Mouse (Mus musculus) forebrain, embryonic 15.5 days (tissue): ENCODE results near the gene Stard3. TPM values are rescaled to one million over a fixed set of nuclear protein-coding genes. Genes with fewer than 3 reads are reported as not detected.
A peak's percentile ranks its signal among the peaks of the same experiment; 100 is the strongest.

ENCODE experiments used
- ATAC-seq: fragments of 200-750 bp; cut with Nextera tagmentation; replicated peaks from 2 replicates; pipeline ENCODE4 v1.8.0; 2017; ENCODE audit warnings: mild to moderate bottlenecking, moderate TSS enrichment, moderate library complexity
- H3K27ac ChIP-seq: fragments of 300-500 bp; sonication (generic); replicated peaks from 2 replicates; pipeline ENCODE4 v1.5.1; 2015; ENCODE audit warnings: mild to moderate bottlenecking, inconsistent platforms
- H3K27me3 ChIP-seq: fragments of 300-500 bp; sonication (generic); 2 replicates; pipeline ENCODE4 v1.6.1; 2015; ENCODE audit warnings: inconsistent platforms
- H3K36me3 ChIP-seq: fragments of 300-500 bp; sonication (generic); 2 replicates; pipeline ENCODE4 v1.6.1; 2015; ENCODE audit warnings: mild to moderate bottlenecking, inconsistent platforms
- H3K4me1 ChIP-seq: fragments of 300-500 bp; sonication (generic); 2 replicates; pipeline ENCODE4 v1.6.1; 2015; ENCODE audit warnings: inconsistent platforms
- H3K4me2 ChIP-seq: fragments of 300-500 bp; sonication (generic); replicated peaks from 2 replicates; pipeline ENCODE4 v1.6.1; 2015; ENCODE audit warnings: mild to moderate bottlenecking, inconsistent platforms
- H3K4me3 ChIP-seq: fragments of 300-500 bp; sonication (generic); 2 replicates; pipeline ENCODE4 v1.5.1; 2015; ENCODE audit warnings: mild to moderate bottlenecking, inconsistent platforms
- H3K9ac ChIP-seq: fragments of 300-500 bp; sonication (generic); replicated peaks from 2 replicates; pipeline ENCODE4 v1.6.1; 2015; ENCODE audit warnings: mild to moderate bottlenecking, inconsistent platforms
- H3K9me3 ChIP-seq: fragments of 300-500 bp; sonication (generic); 2 replicates; pipeline ENCODE4 v1.6.1; 2016; ENCODE audit warnings: inconsistent platforms
- WGBS: fragments of 180-500 bp; shearing (Covaris S2); methylation state at CpG from one replicate; pipeline ENCODE4 v1.1.7; 2015; ENCODE audit warnings: mixed read lengths; 5-methylcytosine and 5-hydroxymethylcytosine counted together
- polyA plus RNA-seq: library from polyadenylated mRNA; unstranded; fragments of >200 nt; fragmentation: Nextera tagmentation; extraction: Ambion mirVana; gene quantifications from 2 replicates; pipeline ENCODE4 v1.2.1, GENCODE M21; 2015

Gene Stard3
- polyA plus RNA-seq, 1 experiment from 2014 or later = 53.2 TPM

DNA sequence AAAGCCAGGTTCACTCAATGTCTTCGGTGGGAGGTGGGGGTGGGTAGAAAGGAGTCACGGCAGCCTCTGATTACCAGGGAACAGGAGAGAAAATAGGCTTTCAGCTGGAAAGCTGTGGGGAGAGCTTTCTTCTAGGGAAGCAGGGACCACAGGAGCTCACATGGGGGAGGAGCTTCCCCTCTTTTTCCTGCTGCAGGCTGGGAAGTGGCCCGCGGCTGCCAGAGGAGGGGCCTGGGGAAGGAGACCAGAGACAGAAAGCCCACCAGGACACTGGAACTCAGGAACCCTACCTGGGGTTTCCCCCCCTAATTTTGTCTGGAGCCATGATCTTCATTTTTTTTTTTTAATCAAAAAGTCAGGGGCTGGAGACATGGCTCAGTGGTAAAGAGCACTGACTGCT lies 17.6 kb upstream of the Stard3 start:
- peaks cover 29% of the 10 kb centered on the region for H3K27me3 ChIP-seq
- H3K4me1 ChIP-seq = peaks cover 61% of the 10 kb centered on the region
- no peak for ATAC-seq
- no peaks in the 10 kb centered on the region for H3K9me3 ChIP-seq
- H3K36me3 ChIP-seq = no peaks in the 10 kb centered on the region
- 14% methylated on average over 2 of the region's 4 CpGs for WGBS
- H3K9ac ChIP-seq = no peak overlapping the region
- no peak overlapping the region for H3K4me2 ChIP-seq
- peak overlapping the region; percentile 98 for H3K27ac ChIP-seq
- no peak overlapping the region for H3K4me3 ChIP-seq

- H3K9ac ChIP-seq = no peak overlapping the region
- no peak for ATAC-seq
Observed at GRCm38 (mm10) chr11:98341174-98341573, 17.0 kb upstream of the Stard3 start.

DNA sequence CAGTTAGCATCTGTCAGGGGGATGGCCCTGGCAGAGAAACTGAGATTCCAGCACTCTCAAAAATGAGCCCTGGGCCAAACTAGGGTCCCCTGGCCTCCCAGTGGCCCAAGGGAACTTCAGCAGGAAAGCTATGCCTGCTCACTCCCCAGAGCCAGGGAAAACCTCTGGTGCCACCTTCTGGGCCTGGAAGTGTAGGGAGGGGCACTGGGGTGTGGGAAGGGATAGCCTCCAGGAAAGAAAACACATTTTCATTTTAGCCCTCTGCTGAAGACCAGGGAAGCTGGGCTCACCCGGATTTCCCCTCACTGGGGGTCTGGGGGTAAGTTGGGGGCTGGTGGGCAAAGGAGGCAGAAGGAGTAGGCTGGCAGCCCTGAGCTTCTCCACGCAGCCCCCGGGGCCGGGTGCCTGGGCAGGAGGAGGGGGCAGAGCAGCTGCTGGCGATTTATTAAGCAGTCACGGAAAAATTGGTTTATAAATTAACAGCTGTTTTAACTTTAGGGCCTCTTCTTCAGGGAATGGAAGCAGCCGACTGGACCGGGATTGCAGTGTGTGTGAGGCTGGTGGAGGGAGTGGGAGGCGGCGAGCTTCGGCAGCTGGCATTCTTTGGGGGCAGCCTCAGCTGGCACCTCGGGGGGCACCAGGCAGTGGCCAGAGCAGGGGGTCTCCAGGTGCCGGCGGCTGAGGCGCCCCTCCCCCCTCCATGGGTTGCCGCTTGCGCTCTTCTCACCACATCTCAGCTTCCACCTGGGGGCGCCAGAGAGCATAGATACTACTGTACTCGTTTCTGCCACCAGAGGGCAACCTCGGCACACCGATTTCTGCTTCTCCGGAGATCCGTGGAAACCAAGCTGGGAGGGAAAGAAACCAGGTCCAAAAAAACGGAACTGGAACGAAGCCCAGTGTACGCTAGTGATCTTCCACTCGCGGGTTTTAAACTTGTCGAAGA lies 15.9 kb upstream of the Stard3 start:
- H3K9ac ChIP-seq = peak overlapping the region; percentile 32
- peaks cover 26% of the 10 kb centered on the region for H3K27me3 ChIP-seq
- H3K4me2 ChIP-seq = peak overlapping the region; percentile 60
- H3K9me3 ChIP-seq = no peaks in the 10 kb centered on the region
- no peaks in the 10 kb centered on the region for H3K36me3 ChIP-seq
- ATAC-seq = peak; percentile 23
- peak overlapping the region; percentile 36 for H3K4me3 ChIP-seq
- H3K4me1 ChIP-seq = peaks cover 58% of the 10 kb centered on the region
- 2% methylated on average over 29 of the region's 29 CpGs for WGBS
- H3K27ac ChIP-seq = peak overlapping the region; percentile 69

More at GRCm38 (mm10) chr11:98341174-98341573, 17.0 kb upstream of the Stard3 start:
- no peak overlapping the region for H3K4me3 ChIP-seq
- no peaks in the 10 kb centered on the region for H3K9me3 ChIP-seq
- no peaks in the 10 kb centered on the region for H3K36me3 ChIP-seq
- no peak overlapping the region for H3K4me2 ChIP-seq
- H3K27ac ChIP-seq = peak overlapping the region; percentile 69
- peaks cover 56% of the 10 kb centered on the region for H3K4me1 ChIP-seq
- H3K27me3 ChIP-seq = peaks cover 26% of the 10 kb centered on the region
- 63% methylated on average over 4 of the region's 4 CpGs for WGBS

DNA sequence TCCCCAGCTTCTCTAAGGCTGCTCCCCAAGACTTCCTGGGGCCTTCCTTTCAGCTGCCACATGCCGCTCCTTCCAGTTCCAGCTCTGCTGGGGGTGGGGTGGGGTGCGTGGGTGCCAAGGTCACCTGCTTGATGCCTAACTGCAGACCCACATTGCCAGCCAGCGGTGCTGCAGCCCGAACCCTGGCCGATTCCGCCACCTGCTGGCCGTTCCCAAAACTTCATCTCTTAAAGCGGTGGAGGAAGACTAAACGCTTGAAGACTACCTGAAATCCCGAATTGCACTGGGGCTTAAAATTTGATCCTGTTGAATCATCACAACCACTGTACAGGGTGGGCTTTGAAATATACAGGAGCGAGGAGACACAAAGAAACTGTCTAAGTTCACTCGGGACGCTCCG lies 12.9 kb upstream of the Stard3 start:
- Histone ChIP-seq H3K27ac (no peak overlapping the region), H3K27me3 (peaks cover 48% of the 10 kb centered on the region), H3K4me1 (peaks cover 52% of the 10 kb centered on the region), H3K36me3 (no peaks in the 10 kb centered on the region), H3K4me3 (peak overlapping the region; percentile 25), H3K9me3 (no peaks in the 10 kb centered on the region), H3K4me2 (peak overlapping the region; percentile 39), H3K9ac (no peak overlapping the region)
- under 1% methylated on average over 14 of the region's 14 CpGs for WGBS
- ATAC-seq = no peak

- Histone ChIP-seq H3K9me3 (no peaks in the 10 kb centered on the region), H3K36me3 (no peaks in the 10 kb centered on the region), H3K9ac (no peak overlapping the region), H3K4me2 (no peak overlapping the region), H3K27ac (no peak overlapping the region), H3K4me3 (no peak overlapping the region), H3K4me1 (peaks cover 46% of the 10 kb centered on the region), H3K27me3 (peaks cover 55% of the 10 kb centered on the region)
- 7% methylated on average over 9 of the region's 9 CpGs for WGBS
- no peak for ATAC-seq
Observed at GRCm38 (mm10) chr11:98346168-98346567, 12.0 kb upstream of the Stard3 start.

- peak; percentile 18 for ATAC-seq
- peaks cover 35% of the 10 kb centered on the region for H3K4me1 ChIP-seq
- H3K4me3 ChIP-seq = peak overlapping the region; percentile 54
- WGBS = 2% methylated on average over 9 of the region's 12 CpGs
- no peaks in the 10 kb centered on the region for H3K36me3 ChIP-seq
- peak overlapping the region; percentile 91 for H3K4me2 ChIP-seq
- peaks cover 56% of the 10 kb centered on the region for H3K27me3 ChIP-seq
- no peak overlapping the region for H3K9ac ChIP-seq
- H3K27ac ChIP-seq = no peak overlapping the region
- no peaks in the 10 kb centered on the region for H3K9me3 ChIP-seq
Observed at GRCm38 (mm10) chr11:98347385-98348082, 10.6 kb upstream of the Stard3 start.

DNA sequence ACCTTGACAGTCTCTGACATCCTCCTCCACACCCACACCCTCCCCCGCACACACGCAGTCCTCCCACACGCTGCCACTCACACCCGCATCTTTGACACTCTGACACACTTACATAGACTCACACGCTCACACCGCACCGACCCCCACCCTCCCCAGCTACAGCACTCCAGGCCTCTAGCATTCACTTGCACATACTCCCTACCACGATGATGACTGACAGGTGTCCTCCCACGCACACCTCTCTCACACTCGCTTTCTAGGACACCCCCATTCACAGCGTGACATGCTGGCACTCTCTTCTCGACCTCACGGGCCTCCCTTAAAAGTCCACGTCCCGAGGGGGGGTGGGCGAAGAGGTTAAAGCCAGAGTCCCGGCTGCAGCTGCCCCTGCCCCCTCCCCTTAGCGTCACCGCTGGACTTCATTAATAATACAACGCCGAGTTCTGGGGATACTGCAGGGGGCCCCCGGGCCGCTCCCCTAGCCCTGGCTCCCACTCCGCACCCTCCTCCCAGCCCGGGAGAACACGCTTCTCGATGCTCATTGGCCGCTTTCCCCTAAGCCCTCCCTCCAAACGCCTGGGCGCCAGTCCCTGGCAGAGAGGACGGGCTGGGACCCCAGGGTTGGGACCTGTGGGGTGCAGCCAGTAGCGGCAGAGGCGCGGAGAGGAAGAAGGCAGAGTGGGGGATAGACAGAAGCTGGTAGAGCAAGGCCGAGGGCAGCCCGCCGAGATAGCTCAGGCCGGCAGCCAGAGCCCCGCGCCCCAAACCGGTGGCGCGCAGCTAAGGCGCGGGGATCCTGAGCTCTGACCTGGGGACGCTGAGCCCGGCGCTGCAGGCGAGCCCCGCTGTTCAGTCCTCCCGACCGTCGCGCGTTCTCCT lies 9.8 kb upstream of the Stard3 start, which contains the start of gene Ppp1r1b:
Ppp1r1b (plus strand) TSS at position 322 of the 879 bp plus-strand sequence.
- peak within 1 kb of the TSS; percentile 54 for H3K4me3 ChIP-seq
- H3K9me3 ChIP-seq = no peaks in the 10 kb centered on the region
- WGBS = under 1% methylated on average over 54 of the region's 55 CpGs
- H3K4me1 ChIP-seq = peaks cover 30% of the 10 kb centered on the region
- H3K27ac ChIP-seq = no peak within 1 kb of the TSS
- H3K27me3 ChIP-seq = peaks cover 59% of the 10 kb centered on the region
- no peaks in the 10 kb centered on the region for H3K36me3 ChIP-seq
- H3K9ac ChIP-seq = peak within 1 kb of the TSS; percentile 58
- peak within 1 kb of the TSS; percentile 91 for H3K4me2 ChIP-seq
- ATAC-seq = peak; percentile 78

DNA sequence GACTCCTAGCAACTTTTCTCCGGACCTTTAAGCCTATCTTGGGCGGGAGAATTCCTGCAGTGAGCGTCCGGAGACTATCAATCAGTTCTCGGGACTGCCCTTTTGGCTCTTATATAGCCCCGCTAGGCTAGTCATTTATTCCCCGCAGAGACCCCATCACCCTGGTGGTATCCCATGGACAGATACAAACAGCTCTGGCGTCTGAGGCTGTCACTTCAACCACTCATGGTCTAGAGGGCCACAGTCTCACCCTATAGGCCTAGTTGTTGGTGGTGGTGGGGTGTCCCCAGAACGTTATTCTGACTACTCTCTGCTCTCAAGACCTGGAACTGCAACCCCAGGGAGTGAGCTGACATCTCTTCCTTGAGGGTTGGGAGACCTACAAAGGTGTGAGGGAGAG lies 8.9 kb upstream of the Stard3 start:
- Histone ChIP-seq H3K27ac (no peak overlapping the region), H3K4me1 (peaks cover 30% of the 10 kb centered on the region), H3K27me3 (peaks cover 59% of the 10 kb centered on the region), H3K36me3 (no peaks in the 10 kb centered on the region), H3K9ac (peak overlapping the region; percentile 58), H3K4me2 (peak overlapping the region; percentile 91), H3K9me3 (no peaks in the 10 kb centered on the region), H3K4me3 (peak overlapping the region; percentile 54)
- ATAC-seq = no peak
- WGBS = 8% methylated on average over 9 of the region's 9 CpGs

DNA sequence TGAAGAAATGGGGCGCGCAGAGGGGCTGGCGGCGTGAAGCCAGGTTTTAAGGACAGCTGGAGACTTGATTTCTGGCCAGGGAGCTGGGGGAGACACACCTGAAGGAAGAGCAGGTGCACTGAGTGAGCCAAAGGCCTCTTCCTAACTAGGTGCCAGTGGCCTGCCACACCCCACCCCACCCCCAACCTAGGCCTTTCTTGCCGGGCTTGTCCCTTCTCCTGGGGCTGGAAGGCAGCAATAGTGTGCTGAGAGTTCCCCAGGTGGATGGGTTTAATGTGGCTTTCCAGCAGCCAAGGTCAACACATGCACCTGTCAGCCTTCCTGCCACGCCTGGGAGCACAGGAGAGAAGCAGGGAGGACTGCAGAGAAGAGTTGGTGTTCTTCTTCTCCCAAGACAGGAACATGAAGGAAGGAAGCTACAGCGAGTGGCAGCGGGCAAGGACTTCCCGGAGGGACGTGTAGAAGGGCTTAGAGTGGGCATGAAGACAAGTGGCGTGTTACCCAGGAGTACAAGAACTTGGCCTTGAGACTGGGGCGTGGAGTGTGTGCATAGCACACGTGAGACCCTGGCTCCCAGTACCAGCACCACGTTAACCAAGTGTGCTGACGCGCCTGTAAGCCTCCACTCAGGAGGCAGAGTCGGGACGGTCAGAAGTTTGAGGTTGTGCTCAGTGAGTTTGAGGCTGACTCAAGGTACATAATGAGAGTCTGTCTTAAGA lies 5.7 kb upstream of the Stard3 start:
- no peak overlapping the region for H3K27ac ChIP-seq
- H3K4me2 ChIP-seq = no peak overlapping the region
- no peaks in the 10 kb centered on the region for H3K36me3 ChIP-seq
- H3K4me1 ChIP-seq = peaks cover 19% of the 10 kb centered on the region
- H3K9ac ChIP-seq = no peak overlapping the region
- H3K27me3 ChIP-seq = peaks cover 43% of the 10 kb centered on the region
- no peak overlapping the region for H3K4me3 ChIP-seq
- ATAC-seq = no peak
- WGBS = 80% methylated on average over 18 of the region's 18 CpGs
- no peaks in the 10 kb centered on the region for H3K9me3 ChIP-seq

DNA sequence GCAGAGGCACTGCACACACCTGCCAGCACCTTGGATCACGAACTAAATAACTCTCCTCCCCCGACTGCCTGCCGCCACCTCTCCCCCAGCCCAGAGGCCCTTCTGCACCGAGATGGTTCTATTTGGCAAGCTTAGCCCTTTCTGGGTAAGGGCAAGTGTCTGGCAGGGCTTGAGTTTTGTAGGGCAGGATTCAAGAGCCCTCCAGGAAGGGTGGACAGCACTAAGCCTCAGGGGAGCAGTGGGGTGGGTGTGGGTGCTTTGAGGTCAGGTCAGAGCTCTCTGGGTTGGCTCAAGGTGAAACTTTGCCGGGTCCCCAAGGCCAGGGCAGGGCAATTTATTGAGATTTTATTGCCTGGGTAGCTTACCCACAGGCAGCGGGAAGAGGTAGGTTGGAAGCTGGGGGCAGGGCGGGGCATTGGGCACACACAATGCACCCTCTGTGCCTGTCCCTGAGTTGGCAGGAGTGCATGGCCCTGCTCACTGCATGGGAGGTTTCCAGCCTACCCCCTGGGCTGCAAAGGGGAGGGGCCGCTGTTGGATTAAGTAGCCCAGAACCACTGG lies 4.4 kb upstream of the Stard3 start:
- no peak overlapping the region for H3K4me2 ChIP-seq
- H3K9ac ChIP-seq = no peak overlapping the region
- no peaks in the 10 kb centered on the region for H3K36me3 ChIP-seq
- no peaks in the 10 kb centered on the region for H3K9me3 ChIP-seq
- H3K27ac ChIP-seq = no peak overlapping the region
- no peak overlapping the region for H3K4me3 ChIP-seq
- peaks cover 34% of the 10 kb centered on the region for H3K27me3 ChIP-seq
- WGBS = 40% methylated on average over 8 of the region's 8 CpGs
- peaks cover 12% of the 10 kb centered on the region for H3K4me1 ChIP-seq
- no peak for ATAC-seq

GRCm38 (mm10) chr11:98354445-98354844 lies 3.7 kb upstream of the Stard3 start:
- no peak overlapping the region for H3K27ac ChIP-seq
- WGBS = 64% methylated on average over 14 of the region's 14 CpGs
- peaks cover 14% of the 10 kb centered on the region for H3K4me1 ChIP-seq
- ATAC-seq = no peak
- no peak overlapping the region for H3K4me3 ChIP-seq
- H3K9ac ChIP-seq = no peak overlapping the region
- H3K27me3 ChIP-seq = peaks cover 27% of the 10 kb centered on the region
- no peaks in the 10 kb centered on the region for H3K9me3 ChIP-seq
- no peaks in the 10 kb centered on the region for H3K36me3 ChIP-seq
- H3K4me2 ChIP-seq = no peak overlapping the region
